Mouse (Mus musculus) MN1 (cell line): ENCODE data around the gene Isy1.
"Not testable (repeated sequence)": the region's sequence is repeated elsewhere in the genome, so short reads cannot be mapped to it uniquely, and the experiment has no call there.

Experiments
- DNase-seq: peaks from one replicate; pipeline ENCODE4 v3.0.0-alpha.2; 2016; ENCODE audit warnings: low spot score

The Isy1 gene

GRCm38 (mm10) chr6:87778294-87779173 lies 60.1 kb downstream of the Isy1 start:
- peak; percentile 36 for DNase-seq

DNA sequence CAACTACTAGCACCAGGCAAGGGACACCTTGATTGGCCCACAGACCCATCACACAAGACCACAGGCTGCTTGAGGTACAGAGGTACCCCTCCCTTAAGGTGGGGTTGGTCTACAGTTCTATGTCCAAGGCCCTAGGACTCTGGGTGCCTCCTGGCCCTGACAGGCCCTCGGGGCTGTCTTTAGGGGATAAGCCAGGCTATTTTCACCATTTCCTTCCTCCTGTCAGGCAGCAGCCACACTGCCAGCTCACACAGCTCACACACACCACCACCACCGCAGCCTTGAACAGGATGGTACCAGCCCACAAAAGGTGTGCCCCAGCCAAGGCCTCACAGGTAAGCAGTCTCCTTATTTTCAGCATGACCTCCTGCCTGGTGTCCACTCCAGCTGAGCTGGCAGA lies 60.8 kb downstream of the Isy1 start, which contains the start of gene Gp9:
Gp9 (plus strand) TSS at position 231 of the 400 bp plus-strand sequence.
- DNase-seq = no peak

- DNase-seq = no peak
Measured at GRCm38 (mm10) chr6:87776663-87777062, 61.9 kb downstream of the Isy1 start.

DNA sequence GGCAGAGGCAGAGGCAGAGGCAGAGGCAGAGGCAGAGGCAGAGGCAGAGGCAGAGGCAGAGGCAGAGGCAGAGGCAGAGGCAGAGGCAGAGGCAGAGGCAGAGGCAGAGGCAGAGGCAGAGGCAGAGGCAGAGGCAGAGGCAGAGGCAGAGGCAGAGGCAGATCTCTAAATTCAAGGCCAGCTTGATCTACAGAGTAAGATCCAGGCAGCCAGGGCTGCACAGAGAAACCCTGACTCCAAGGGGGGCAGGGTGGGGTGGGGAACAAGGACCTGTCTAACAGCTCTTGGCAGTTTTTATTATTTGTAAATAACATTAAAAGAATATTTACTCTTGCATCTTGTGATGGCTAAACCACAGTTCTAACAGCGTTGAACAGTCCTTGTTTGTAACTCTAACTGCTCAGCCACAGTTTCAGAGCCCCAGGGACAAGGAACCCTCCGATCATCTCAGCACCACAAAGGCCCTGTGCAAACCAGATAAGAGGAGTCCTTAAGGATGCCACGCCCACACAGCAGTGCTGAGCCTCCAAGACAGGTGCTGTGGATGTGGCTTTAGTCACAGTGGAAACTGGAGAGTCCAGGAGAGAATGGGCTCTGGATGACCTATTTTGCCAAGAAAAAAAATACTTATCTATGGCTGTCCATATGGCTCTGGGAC lies 62.9 kb downstream of the Isy1 start:
- no peak for DNase-seq

GRCm38 (mm10) chr6:87774909-87775308 lies 63.7 kb downstream of the Isy1 start:
- DNase-seq = no peak

- no peak for DNase-seq
Measured at GRCm38 (mm10) chr6:87774466-87774865, 64.1 kb downstream of the Isy1 start.

- DNase-seq = peak; percentile 70
Measured at GRCm38 (mm10) chr6:87770626-87771025, 68.0 kb downstream of the Isy1 start.

- DNase-seq = not testable (repeated sequence)
Measured at GRCm38 (mm10) chr6:87764296-87764695, 74.3 kb downstream of the Isy1 start.
